Mouse (Mus musculus): ENCODE measurements at regions not wholly inside any gene's neighbourhood (a gene's known extent, or its start where the extent isn't known, plus 50 kb on each side); places are given as distances from the start of the nearest gene placed in this dataset.
"Not testable (repeated sequence)": the region's sequence is repeated elsewhere in the genome, so short reads cannot be mapped to it uniquely, and the experiment has no call there.

DNA sequence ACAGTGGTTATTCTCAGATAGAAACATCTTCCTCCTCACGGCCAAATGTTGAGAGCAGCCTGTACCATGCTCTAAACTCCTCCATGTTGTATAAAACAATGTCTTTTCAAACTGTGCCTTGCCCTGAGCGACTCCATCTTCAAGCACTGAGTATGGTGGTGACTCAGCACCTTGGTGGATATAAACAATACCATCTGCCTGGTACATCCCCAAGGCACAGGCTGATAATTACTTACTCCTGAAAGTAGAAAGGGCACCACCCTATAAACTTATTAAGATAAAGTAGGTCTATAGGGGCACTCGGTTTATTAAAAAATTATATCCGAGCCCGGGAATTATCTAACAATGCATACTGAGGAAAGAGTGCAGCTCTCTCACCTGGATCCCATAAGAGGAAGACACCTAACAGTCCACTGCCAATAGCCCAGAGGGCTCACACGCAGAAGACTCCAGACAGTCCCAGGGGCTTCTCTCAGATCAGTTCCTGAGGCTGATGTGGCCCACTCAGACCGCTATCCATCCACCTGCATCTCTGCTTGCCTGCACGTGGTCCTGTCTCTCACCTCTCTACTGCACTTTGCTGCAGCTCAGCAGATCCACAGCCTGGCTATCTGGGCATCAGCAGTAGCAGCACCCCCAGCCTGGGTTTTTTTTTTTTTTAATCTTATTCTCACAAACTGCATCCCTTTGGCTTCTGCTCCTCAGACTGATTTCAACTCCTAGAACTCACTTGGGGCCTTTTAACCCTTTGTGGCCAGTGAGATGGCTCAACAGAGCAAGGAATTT is 109.7 kb upstream of the Dlg1 start:
- DNase-seq (ENCODE audit: low spot score), result no peak

DNA sequence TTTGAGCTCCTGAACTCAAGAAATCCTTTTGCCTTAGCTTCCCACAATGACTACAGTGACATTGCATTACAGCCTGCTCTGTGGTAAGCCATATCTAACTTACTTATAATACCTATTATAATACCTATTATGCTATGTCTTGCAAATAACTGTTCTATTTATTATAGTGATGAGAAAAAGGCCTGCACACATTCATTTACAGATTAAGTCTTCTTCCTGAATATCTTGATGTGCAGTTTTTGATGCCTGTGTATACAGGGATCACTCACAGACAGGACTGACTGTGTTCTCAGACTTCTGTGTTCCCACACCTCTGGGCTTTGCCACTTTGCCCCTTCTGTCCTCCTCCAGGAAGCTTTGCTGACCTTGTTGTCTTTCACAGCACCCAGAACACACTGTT is 102.8 kb upstream of the Dlg1 start:
- no peak for DNase-seq (ENCODE audit: low spot score)

DNA sequence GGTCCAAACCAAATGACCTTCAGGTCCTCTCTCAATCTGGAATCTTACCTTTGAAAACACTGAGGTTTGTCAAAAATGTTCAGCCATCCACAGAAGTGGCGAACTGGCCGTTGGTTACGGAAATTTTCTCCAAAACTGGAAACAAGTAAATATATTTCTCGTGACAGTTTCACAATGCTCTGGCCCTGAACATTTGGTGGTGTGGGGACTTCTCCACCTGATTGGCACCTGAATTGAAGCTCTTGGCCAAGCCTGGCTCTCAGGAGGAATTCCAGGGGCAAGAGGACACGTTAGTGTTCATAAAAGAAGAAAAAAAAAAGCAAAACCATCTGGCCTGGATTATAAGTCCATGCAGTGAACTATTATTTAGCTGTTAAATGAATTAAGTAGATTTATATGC is 98.3 kb upstream of the Dlg1 start:
- DNase-seq (ENCODE audit: low spot score), result no peak

DNA sequence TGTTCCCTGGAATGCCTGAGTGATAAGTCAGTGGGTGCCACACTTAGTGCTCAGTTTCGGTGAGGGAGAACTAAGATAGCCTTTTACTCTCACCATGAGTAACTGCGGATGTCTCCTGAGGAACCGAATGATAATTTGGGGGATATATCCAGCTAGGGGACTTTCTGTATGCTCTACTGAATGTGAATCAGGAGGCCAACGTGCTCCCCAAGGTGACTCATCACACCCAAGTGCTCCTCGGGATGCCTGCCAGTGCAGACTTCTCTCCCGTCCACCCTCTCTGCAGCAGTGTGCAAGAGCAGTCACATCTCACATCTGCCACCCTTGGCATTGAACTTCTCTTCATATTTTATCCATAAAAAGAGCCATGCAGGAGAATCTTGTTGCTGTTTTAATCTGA is 94.9 kb upstream of the Dlg1 start:
- DNase-seq (ENCODE audit: low spot score), result no peak

DNA sequence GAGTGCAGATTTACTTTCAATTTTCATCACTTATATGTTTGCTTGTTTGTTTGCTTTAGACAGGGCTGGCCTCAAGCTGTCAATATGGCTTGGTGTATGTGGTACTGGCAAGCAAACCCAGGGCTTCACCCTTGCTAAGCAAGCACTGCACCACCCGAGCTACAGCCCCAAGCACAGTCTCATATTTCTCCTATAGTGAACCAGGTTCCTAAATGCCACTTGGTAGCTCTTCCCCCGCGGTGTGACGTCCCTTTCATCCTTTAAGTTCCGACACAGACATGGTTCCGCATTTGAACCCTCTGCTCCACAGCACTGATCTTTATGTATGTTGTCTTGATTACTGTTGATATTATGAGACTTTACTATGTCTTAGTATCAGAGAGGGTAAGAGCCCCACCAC is 93.4 kb upstream of the Dlg1 start:
- DNase-seq (ENCODE audit: low spot score), result no peak

DNA sequence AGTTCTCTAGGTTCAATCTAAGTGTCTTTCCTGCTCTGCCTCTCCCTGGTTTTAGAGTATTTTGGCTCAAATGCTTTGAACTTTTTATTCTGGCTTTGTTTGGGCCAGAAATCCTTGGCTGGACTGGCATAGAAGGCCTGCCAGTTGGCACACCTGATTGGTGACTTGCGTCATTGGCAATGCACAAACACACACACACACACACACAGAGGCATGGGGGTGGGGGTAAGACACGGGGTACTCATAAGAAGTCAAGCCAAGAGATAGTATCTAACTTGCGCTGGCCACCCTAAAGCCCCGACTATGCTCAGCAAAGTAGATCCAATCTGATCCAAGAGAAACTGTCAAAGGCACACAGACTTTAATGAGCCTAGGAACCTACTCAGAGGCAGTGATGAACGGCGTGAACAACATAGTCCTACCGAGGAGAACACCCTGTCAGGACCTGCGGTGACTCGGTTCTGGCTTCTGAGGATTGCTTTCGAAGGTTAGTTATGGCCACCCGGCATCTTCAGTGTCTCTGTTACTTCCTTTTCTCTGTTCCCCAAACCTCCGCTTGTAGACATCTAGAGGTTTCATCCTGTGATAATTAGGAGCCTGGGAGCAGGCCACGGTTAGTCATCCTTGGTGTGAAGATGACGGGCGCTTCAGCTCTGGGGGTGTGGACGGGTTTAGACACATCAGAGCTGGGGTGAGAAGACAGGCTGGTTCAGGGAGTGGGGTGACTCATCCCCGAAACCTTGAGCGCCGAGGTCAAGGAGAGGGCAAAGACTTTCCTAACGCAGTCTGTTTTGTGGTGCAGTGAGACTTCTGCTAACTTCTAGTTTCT is 92.7 kb upstream of the Dlg1 start:
- DNase-seq (ENCODE audit: low spot score), result no peak

DNA sequence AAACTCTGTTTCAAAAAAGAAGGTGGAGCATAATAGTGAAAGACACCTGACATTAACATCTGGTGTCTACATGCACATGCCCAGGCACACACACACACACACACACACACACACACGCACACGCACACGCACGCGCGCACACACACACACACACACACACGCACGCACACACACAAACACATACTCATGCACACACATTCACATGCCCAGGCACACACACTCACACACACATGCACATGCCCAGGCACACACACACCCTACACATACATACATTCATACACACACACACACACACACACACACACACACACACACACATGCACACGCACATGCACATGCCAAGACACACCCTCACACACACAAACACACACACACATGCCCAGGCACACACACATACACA is 89.4 kb upstream of the Dlg1 start:
- not testable (repeated sequence) for DNase-seq (ENCODE audit: low spot score)

DNA sequence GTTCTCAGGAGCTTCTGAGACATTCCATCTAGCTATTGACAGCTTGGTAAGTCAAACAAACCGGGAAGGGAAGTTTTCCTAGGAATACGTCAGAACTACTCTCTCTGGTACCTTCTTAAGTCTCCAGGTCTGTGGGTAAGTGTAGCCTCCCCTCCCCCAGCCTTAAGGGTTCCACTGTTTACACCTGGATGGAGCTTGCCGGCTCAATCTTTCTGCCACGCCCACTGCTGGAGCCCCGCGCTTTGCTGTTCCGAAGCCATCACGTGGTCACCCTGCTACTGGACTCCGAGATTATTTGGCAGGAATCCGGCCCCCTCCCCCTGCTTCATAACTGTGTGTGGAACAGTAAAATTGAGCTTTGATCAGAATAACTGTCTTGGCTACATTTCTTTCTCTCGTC is 87.6 kb upstream of the Dlg1 start:
- not testable (repeated sequence) for DNase-seq (ENCODE audit: low spot score)

DNA sequence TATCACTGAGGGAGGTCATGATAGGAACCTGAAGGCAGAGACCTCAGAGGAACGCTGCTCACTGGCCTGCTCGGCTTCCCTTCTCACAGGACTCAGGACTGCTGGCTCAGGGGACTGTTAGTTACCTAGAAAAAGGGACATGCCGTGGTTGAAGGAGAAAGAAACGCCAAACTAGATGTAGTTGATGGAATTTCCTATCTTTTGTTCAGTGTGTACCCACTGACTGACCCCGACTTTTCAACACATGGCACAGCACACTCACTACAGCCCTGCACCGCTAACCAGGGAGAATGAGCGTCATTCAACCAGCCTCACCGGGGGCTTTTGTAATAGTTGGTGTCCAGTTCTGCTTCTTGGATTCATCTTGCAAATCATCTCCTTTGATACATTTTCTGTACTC is 86.8 kb upstream of the Dlg1 start:
- no peak for DNase-seq (ENCODE audit: low spot score)

DNA sequence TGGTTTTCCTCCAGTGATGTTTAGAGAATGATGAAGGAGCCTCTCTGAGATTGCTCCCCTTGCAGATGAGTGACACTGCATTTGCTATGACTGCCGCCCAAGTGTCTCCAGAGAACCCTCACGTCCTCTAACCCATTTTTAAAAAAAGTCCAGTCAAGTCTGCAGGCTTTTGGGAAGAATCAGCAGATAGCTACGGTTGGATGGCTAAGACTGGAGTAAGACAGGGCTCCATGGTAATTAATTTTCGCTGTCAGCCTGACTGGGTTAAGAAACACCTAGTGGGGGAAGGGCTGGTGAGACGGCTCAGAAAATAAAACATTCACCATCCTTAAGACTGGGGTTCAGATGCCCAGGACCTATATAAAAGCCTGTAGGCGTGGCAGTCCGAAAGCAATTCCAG is 85.9 kb upstream of the Dlg1 start:
- DNase-seq (ENCODE audit: low spot score), result no peak

DNA sequence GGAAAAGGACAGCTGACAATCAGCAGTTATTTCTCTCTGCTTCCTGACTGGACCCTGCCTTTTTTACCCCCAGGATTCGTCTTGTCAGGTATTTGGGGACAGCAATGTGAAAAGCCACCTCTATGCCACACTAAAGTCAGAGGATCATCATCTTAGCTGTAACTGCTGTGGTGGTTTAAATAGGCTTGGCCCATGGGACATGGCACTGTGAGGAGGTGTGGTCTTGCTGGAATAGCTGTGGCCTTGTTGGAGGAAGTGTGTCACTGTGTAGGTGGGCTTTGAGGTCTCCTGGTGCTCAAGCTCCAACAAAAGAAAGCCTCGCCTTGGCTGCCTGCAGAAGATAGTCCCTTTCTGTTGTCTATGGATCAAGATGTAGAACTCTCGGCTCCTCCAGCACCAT is 83.9 kb upstream of the Dlg1 start:
- DNase-seq (ENCODE audit: low spot score), result no peak

DNA sequence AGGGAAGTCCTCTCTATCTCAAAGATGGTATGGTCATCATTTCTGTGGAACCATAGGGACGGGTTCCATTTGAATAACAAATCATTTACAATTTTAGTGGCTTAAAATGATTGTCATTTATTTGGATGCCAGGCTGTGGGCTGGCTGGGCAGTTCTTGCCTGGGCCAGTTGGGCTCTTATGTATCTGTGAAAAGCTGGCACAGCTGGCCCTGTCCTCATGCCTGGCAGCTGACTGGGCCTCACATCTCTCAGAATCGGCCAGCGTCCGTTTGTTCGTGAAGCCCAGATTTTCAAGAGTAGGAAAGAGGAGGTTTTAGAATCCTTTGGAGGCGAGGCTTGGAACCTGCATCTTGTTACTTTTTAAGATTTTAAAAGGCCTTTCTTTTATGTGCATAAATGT is 82.5 kb upstream of the Dlg1 start:
- DNase-seq (ENCODE audit: low spot score), result no peak

DNA sequence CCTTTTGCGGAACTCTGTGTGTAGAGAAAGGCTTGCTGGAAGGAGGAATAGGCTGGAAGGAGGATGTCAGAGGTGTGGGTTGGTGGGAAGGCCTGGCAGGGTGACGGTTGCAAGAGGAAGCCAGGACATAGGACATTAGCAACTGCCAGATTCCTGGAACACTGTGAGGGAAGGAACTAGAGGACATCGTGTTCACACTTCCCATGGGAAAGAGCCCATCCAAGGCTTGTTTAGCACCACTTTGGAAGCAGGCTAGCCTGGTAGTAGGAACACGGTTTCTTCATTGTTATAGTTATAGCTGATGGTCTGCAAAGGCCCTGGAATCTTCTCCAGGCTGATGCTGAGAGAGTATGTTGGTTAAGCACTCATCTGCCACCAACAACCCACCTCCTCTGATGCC is 80.4 kb upstream of the Dlg1 start:
- no peak for DNase-seq (ENCODE audit: low spot score)

DNA sequence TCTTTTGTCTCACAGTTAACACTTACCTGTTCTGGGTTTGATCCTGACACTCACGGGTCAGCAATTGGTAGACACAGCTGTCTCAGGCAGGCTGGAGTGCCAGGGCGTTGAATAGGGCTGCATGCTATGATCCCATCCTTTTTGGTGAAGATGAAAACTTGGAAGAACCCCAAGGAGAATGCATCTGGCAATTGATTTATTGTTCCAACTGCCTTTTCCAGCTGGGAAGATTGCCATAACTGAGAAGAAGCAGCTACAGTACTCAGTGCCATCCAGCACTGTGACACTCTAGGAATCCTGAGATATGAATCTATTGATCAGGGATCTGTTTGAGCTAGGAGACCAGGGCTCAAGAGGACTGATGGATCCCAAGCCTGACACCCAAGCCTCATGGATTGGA is 79.6 kb upstream of the Dlg1 start:
- no peak for DNase-seq (ENCODE audit: low spot score)

DNA sequence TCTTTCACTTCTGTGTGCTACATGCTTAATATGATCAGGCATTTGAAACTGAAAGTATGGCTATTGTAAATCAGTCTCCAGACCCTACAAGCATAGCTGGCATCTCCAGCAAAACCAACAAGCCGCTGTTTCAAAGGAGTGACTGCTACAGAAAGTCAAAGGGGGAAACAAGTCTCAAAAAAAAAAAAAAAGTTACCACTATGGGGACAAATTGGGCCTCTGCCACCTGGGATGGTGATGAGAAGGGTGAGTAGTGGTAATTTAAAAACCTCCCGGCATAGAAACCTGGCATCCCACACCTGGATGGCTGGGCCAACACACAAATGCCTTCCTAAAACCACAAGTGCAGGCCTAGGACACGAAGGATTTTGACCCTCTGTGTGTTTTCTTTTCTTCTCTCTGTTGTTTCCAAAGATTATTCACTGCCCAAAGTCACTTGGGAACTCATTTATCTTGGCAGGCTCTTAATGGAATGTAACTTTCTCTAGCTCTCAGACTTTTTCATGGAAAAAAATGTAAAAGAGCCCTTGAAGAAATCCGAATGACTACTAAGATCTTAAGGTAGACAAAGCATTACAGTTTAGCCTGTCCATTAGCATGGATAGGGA is 78.9 kb upstream of the Dlg1 start:
- DNase-seq (ENCODE audit: low spot score), result no peak

DNA sequence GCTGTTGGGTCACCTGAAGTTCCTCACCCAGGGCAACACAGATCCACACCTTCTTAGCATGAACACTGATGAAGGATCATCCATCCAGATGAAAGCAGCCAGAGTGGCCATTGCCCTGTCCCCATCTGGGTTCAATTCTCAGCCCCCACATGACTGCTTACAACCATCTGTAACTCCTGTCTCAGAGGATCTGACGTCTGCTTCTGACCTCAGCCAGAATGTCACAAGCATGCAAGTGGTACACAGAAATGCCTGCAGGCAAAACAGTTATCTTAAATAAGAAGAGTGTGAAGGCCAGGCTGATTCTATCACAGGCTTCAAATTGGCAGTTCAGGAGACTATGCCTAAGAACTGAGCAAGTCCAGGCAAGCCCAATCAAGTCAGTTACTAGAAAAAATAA is 76.2 kb upstream of the Dlg1 start:
- DNase-seq (ENCODE audit: low spot score), result no peak

DNA sequence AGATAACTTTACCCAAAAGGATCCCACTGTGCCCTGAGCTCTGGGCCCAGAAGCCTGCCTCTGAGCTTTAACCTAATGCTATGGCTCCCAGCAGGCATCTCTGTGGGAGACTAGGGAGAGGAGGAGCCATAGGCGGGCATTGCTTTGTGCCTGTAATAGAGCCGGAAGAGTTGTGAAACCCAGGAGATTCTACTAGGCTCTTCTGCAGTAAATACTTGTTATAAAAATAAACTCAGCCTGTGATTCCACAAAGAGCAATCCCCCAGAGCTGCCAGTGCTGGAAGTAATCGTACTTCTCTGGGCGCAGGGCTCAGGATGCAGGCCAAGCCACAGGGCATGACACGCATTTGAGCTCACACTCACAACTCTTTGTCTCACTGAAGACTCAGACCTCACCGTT is 73.7 kb upstream of the Dlg1 start:
- DNase-seq (ENCODE audit: low spot score), result no peak

DNA sequence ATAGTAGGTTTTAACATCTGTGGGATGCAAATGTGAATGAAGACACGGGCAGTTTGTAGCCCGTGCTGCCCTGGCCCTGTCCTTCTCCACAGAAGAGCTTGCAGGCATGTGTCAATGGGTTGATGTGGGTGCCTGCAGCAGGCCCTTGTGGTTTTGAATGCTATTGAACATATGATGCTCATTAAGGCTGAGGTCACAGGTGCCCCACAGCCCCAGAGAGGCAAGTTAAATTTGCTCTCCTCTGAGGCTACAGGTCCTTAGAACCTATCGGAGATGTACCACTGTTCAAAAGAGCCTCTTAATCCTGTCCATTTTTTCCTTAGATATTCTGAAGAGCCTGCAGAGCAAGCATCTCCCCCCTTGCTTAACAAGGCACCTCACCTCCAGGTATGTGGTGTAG is 71.7 kb upstream of the Dlg1 start:
- no peak for DNase-seq (ENCODE audit: low spot score)

DNA sequence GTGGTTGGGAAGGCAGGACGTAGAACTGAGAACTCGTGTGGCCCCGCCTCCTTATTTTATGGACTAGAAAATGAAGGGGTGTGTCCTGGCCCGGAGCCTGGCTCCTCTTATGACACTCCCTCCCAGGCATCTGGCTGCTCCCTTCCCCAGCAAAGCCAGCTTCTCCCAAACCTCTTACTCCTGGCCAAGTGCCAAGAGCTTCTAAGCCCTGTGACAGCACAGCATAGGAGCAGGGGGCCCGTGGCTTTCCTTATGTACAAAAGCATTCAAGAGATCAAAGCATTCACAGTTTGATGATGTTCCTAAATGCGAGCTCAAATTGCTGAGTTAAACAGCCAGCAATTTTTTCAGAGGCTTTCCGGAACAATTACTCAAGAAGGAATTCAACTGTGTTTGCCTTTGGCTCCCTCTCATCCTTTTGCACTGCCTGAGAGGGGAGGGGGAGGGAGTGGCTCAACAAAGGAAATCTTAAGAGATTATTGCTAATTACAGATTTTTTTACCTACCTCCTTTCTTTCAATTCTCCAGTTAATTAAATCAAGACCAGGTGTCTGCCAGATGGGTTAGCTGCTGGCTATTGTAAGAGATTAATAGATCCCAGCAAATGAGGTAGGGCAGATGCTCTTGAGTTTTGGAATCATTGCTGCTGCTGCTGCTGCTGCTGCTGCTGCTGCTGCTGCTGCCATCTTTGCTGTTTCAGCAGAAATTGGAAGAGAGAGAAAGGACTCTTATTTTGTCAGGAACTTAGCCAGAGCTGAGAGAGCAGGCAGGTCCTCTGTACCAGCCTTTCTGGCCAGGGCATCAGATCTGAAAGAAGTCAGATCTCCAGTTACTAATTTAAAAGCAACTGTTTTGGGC is 71.0 kb upstream of the Dlg1 start:
- DNase-seq (ENCODE audit: low spot score), result peak; percentile 80

DNA sequence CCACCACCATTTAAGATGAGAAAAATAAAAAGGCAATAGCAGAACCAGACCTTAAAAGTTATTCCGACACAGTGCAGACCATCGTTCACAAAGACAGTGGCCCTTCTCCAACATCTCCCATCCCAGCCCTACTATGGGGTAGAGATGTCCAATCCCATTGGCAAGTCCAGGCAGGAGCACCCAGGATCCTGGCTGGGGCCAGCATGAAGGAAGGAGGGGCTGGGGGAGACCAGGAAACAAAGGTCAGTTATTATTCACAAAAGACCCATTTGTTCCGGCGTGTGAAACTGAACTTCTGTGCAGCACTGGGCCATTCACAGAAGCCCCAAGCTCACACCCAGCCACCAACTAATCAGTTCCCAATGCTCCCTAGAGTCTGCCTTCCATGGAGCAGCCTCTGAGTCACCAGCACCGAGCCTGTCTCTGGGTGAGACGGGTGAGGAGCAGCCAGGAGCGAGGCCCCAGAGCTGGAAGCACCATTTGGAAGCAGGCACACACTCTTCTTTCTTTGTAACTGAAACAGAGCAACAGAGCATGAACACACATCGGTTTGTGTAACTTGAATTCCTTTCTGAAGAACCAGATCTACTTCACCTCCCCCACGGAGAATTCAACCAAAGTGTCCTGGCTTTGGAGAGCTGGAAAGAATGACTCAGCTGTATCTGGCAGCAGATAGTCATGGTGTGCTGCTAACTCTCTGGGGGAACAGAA is 70.1 kb upstream of the Dlg1 start:
- peak; percentile 36 for DNase-seq (ENCODE audit: low spot score)

DNA sequence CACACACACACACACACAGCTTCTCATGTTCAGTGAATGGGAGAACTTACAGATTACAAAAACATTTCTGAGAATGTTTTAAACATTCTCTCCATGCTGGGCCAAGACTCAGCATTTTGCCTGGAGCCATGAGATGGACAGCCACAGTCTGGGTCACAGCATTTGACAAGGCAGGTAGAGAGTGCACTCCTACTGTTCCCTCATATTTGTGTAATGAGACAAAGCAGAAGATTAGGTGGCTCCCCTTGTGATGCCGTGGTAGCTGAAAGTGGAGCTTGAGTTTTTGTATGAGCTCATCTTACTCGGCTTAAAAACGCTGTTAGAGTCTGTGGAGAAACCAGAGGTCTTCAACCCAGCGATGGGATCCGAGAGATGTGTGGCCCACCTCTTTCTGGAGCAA is 65.3 kb upstream of the Dlg1 start:
- no peak for DNase-seq (ENCODE audit: low spot score)

Measured in embryo, embryonic 10 days (tissue).